ENCODE assay signal across 8 mouse cellular contexts in the genomic region with DNA sequence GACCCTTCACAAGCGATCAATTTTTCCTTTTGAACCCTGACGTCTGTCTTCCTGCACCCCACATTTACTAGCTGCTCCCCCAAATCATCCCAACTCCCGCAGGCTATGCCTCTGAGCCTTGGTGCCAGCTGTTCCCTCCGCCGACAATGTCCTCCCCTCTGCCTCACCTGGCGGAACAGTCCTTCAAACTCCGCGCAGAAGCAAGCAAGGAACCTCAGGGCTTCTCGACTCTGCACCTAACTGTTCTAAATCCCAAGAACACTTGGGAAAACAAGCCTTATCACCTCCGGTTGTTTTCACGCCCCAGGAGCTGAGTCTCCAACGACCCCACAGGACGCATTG. TPM values are rescaled to one million over a fixed set of nuclear protein-coding genes. Genes with fewer than 3 reads are reported as not detected.
DNase-seq lines count a peak whose midpoint lies in the region; ATAC-seq and TF ChIP-seq lines count a peak whose summit lies in the region.

No protein-coding gene starts in this region.

- peaks cover 57% of the 10 kb centered on the region for H3K79me2 ChIP-seq in MEL (ENCODE audit: control insufficient read depth, insufficient read depth, low read length, poor library complexity)

- TF ChIP-seq CTCF in MEL (IDR thresholded peaks at IDR 0.05 in 2 of 3, conservative IDR thresholded peaks at IDR 0.05 in 1 of 3; ENCODE audit: control insufficient read depth in 1 of 3, insufficient read depth in 1 of 3, low read depth in 2 of 3, low read length in 3 of 3, poor library complexity in 1 of 3, severe bottlenecking in 1 of 3), result no peak
- no peak for TF ChIP-seq CTCF in kidney, postnatal 0 days (IDR thresholded peaks at IDR 0.05; ENCODE audit: low read depth)

- TF ChIP-seq RAD21 in MEL (IDR thresholded peaks at IDR 0.05; ENCODE audit: low read depth, low read length), result no peak

- H3K9ac ChIP-seq in MEL (ENCODE audit: control insufficient read depth, low read depth, low read length, poor library complexity, severe bottlenecking), result peak overlapping the region; percentile 94
- peak overlapping the region; percentile 100 for H3K9ac ChIP-seq in forebrain, embryonic 16.5 days (replicated peaks; ENCODE audit: low read depth, low read length)
- peak overlapping the region; percentile 100 for H3K9ac ChIP-seq in kidney, postnatal 0 days (ENCODE audit: low read depth, low read length)
- peak overlapping the region; percentile 99 for H3K9ac ChIP-seq in midbrain, embryonic 15.5 days

- H3K36me3 ChIP-seq in MEL (ENCODE audit: control insufficient read depth in 1 of 2, insufficient read depth in 2 of 2, low read length in 2 of 2), result peaks cover 0 to 32% of the 10 kb centered on the region in 2 experiments; a peak in 2 of 4 replicates
- no peaks in the 10 kb centered on the region for H3K36me3 ChIP-seq in forebrain, embryonic 16.5 days (ENCODE audit: control insufficient read depth, insufficient read depth)
- no peaks in the 10 kb centered on the region for H3K36me3 ChIP-seq in kidney, postnatal 0 days (ENCODE audit: insufficient read depth, low read length)
- no peaks in the 10 kb centered on the region for H3K36me3 ChIP-seq in midbrain, embryonic 15.5 days (replicated peaks)

- no peaks in the 10 kb centered on the region for H3K9me3 ChIP-seq in MEL (replicated peaks; ENCODE audit: insufficient read depth, low read length)
- H3K9me3 ChIP-seq in forebrain, embryonic 16.5 days (ENCODE audit: control insufficient read depth, low read length), result no peaks in the 10 kb centered on the region
- no peaks in the 10 kb centered on the region for H3K9me3 ChIP-seq in kidney, postnatal 0 days (replicated peaks; ENCODE audit: low read length)
- no peaks in the 10 kb centered on the region for H3K9me3 ChIP-seq in midbrain, embryonic 15.5 days

- H3K27me3 ChIP-seq in MEL (ENCODE audit: control insufficient read depth in 1 of 2, insufficient read depth in 2 of 2, low read length in 2 of 2), result no peaks in the 10 kb centered on the region
- H3K27me3 ChIP-seq in forebrain, embryonic 16.5 days (replicated peaks; ENCODE audit: control insufficient read depth, insufficient read depth, low read length), result no peaks in the 10 kb centered on the region
- no peaks in the 10 kb centered on the region for H3K27me3 ChIP-seq in kidney, postnatal 0 days (ENCODE audit: insufficient read depth, low read length)
- no peaks in the 10 kb centered on the region for H3K27me3 ChIP-seq in midbrain, embryonic 15.5 days (replicated peaks)

- no peak for ATAC-seq in forebrain, embryonic 16.5 days
- ATAC-seq in kidney, postnatal 0 days (replicated peaks; ENCODE audit: low FRiP score, low read depth), result no peak
- ATAC-seq in midbrain, embryonic 15.5 days (replicated peaks), result no peak
- ATAC-seq in inflammation-experienced regulatory T-cells, adult 6 months, result no peak

- TF ChIP-seq EP300 in MEL (IDR thresholded peaks at IDR 0.05; ENCODE audit: low read depth in 1 of 2, low read length in 2 of 2), result no peak

- TF ChIP-seq POLR2A in MEL (IDR thresholded peaks at IDR 0.05; ENCODE audit: control insufficient read depth in 1 of 2, insufficient read depth in 1 of 2, low read depth in 1 of 2, low read length in 2 of 2, poor library complexity in 1 of 2), result no peak

- peaks cover 0 to 18% of the 10 kb centered on the region in 2 experiments; a peak in 3 of 4 replicates for H3K4me1 ChIP-seq in MEL (ENCODE audit: control insufficient read depth in 1 of 2, insufficient read depth in 2 of 2, low read length in 2 of 2)
- H3K4me1 ChIP-seq in forebrain, embryonic 16.5 days (replicated peaks; ENCODE audit: control insufficient read depth, insufficient read depth, low read length), result peaks cover 19% of the 10 kb centered on the region
- H3K4me1 ChIP-seq in kidney, postnatal 0 days (replicated peaks; ENCODE audit: insufficient read depth, low read length), result peaks cover 9% of the 10 kb centered on the region
- H3K4me1 ChIP-seq in midbrain, embryonic 15.5 days, result peaks cover 33% of the 10 kb centered on the region

- H3K4me3 ChIP-seq in MEL (ENCODE audit: control insufficient read depth in 1 of 2, insufficient read depth in 1 of 2, low read depth in 2 of 2, low read length in 2 of 2), result peak overlapping the region; percentile 82 to 85
- H3K4me3 ChIP-seq in forebrain, embryonic 16.5 days (replicated peaks; ENCODE audit: low read length), result peak overlapping the region; percentile 96
- peak overlapping the region; percentile 99 for H3K4me3 ChIP-seq in kidney, postnatal 0 days (replicated peaks; ENCODE audit: low read depth, low read length)
- H3K4me3 ChIP-seq in midbrain, embryonic 15.5 days, result peak overlapping the region; percentile 83

- peak overlapping the region; percentile 67 for H3K4me2 ChIP-seq in forebrain, embryonic 16.5 days (ENCODE audit: low read length)
- peak overlapping the region; percentile 90 for H3K4me2 ChIP-seq in kidney, postnatal 0 days (ENCODE audit: low read length)
- peak overlapping the region; percentile 59 for H3K4me2 ChIP-seq in midbrain, embryonic 15.5 days

- H3K27ac ChIP-seq in MEL (ENCODE audit: control insufficient read depth, low read depth, low read length), result no peak overlapping the region
- peak overlapping the region; percentile 99 for H3K27ac ChIP-seq in forebrain, embryonic 16.5 days (ENCODE audit: low read length)
- H3K27ac ChIP-seq in kidney, postnatal 0 days, result peak overlapping the region; percentile 99
- H3K27ac ChIP-seq in midbrain, embryonic 15.5 days, result peak overlapping the region; percentile 98

- DNase-seq in heart, adult 11 months, result peak; percentile 88
- no peak for DNase-seq in heart, adult 8-10 months (ENCODE audit: low spot score)
- DNase-seq in MEL (ENCODE audit: low read depth, low spot score), result no peak
- DNase-seq in kidney, postnatal 0 days (ENCODE audit: low spot score), result peak; percentile 22
- no peak for DNase-seq in layer of hippocampus, adult 11-12 months (ENCODE audit: low spot score)

- WGBS in forebrain, embryonic 16.5 days, result 0% methylated on average over 13 of the region's 13 CpGs
- under 1% methylated on average over 13 of the region's 13 CpGs for WGBS in kidney, postnatal 0 days
- WGBS in midbrain, embryonic 15.5 days, result under 1% methylated on average over 13 of the region's 13 CpGs

TF ChIP-seq in MEL, 35 proteins besides CTCF, POLR2A, EP300 and RAD21:
- no peak for TF ChIP-seq ZKSCAN1 (IDR thresholded peaks at IDR 0.05; ENCODE audit: low read depth, low read length)
- TF ChIP-seq MXI1 (IDR thresholded peaks at IDR 0.05; ENCODE audit: low read depth, low read length), result peak; percentile 4; the same call in 1 of the 2 replicates

RNA-seq across cellular contexts. Expression of a gene that starts 1.3 kb away (rescaled TPM):
- 100 to 1,000 TPM in 3 of 4 experiments, 10 to 100 TPM in 1; 97.6 to 104 (median 102) TPM for total RNA-seq in heart, adult 8-10 months (2022)
- 79.3 and 79.7 TPM in 2 replicates for total RNA-seq in MEL (2012; rRNA removed)
- polyA plus RNA-seq in MEL (2012; ENCODE audit: insufficient read depth in 1 of 2, insufficient read length in 2 of 2, low read depth in 1 of 2, low replicate concordance in 2 of 2, missing spikeins in 1 of 2), result 10 to 100 TPM in 1 of 2 experiments, not detected in 1; 80.7 TPM
- polyA plus RNA-seq in forebrain, embryonic 16.5 days (2015; fragmentation: Nextera tagmentation; extraction: Ambion mirVana), result 158 and 160 TPM in 2 replicates
- polyA plus RNA-seq in kidney, postnatal 0 days (2015; fragmentation: Nextera tagmentation; extraction: Ambion mirVana), result 67.4 and 68.0 TPM in 2 replicates
- polyA plus RNA-seq in midbrain, embryonic 15.5 days (2015; fragmentation: Nextera tagmentation; extraction: Ambion mirVana), result 142 and 146 TPM in 2 replicates
- polyA plus RNA-seq in inflammation-experienced regulatory T-cells, adult 6 months (2017; shearing (Covaris generic)), result 10 to 100 TPM; 52.6 to 72.0 (median 66.5) TPM

Comparison
In these comparisons a context has a peak if more than half of its experiments do, and no peak if none do; other contexts are left out.
1. DNase-seq: peak in heart, adult 11 months (single experiment) and kidney, postnatal 0 days (single experiment); none in heart, adult 8-10 months (single experiment), MEL (single experiment) and layer of hippocampus, adult 11-12 months (single experiment).
2. Peak in every context shown above with its lines, with median percentiles within 50 percentile points of each other: H3K4me3 ChIP-seq, H3K9ac ChIP-seq and H3K4me2 ChIP-seq.